Mouse (Mus musculus): ENCODE measurements at regions not wholly inside any gene's neighbourhood (a gene's known extent, or its start where the extent isn't known, plus 50 kb on each side); places are given as distances from the start of the nearest gene placed in this dataset.

DNA sequence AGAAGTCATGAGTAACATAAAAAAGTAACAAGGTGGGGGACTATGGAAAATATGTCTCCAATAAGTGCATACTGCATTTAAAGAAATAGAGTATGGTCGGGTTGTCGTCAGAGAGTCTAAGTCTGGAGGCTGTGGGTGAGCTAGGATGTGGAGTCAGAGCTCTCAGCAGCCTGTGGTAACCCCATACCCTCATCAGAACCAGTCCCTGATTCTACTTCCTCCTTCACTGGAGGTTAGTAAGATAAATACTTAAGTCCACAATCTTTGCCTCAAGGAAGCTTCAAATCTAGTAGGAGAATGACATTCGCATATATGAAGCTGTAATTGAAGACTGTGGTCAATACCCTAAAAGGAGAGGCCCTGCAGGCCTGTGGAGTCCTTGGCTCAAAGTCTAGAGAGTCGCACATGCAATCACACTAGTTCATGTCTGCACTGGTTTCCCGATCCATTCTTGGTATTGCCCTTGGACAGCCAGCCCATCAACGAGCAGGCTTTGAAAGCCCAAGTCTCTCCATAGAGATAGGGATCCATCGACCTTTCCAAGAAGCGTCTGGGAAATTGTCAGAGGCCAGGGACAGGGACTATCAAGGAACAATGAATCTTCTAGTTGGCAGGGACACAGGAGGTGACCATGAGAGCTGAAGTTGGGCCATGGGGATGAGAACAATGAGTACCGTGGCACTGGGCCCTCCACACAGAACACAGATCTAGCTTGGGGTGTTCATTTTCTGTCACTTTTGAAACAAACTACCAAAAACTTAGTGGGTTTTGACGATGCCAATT lies 200.3 kb downstream of the Zfp36l1 start:
- Histone ChIP-seq H3K4me3 (ENCODE audit: low read depth, low read length) (no peak overlapping the region), H3K4me1 (ENCODE audit: insufficient read depth, low read length) (0 out of 2 replicates have a peak, but pooled peaks cover 4% of the 10 kb centered on the region), H3K36me3 (ENCODE audit: insufficient read depth, low read length) (no peaks in the 10 kb centered on the region), H3K4me2 (ENCODE audit: low read depth, low read length, poor library complexity, severe bottlenecking) (no peak overlapping the region), H3K9me3 (ENCODE audit: low read length) (no peaks in the 10 kb centered on the region), H3K9ac (replicated peaks; ENCODE audit: low read length, poor library complexity, severe bottlenecking) (no peak overlapping the region), H3K27ac (ENCODE audit: low read depth, low read length) (no peak overlapping the region), H3K27me3 (ENCODE audit: insufficient read depth, low read length) (no peaks in the 10 kb centered on the region)
- DNase-seq (ENCODE audit: low spot score) (no peak), ATAC-seq (ENCODE audit: low FRiP score) (no peak)
- 95% methylated on average over 10 of the region's 10 CpGs for WGBS
- no peak for TF ChIP-seq CTCF (IDR thresholded peaks at IDR 0.05)

DNA sequence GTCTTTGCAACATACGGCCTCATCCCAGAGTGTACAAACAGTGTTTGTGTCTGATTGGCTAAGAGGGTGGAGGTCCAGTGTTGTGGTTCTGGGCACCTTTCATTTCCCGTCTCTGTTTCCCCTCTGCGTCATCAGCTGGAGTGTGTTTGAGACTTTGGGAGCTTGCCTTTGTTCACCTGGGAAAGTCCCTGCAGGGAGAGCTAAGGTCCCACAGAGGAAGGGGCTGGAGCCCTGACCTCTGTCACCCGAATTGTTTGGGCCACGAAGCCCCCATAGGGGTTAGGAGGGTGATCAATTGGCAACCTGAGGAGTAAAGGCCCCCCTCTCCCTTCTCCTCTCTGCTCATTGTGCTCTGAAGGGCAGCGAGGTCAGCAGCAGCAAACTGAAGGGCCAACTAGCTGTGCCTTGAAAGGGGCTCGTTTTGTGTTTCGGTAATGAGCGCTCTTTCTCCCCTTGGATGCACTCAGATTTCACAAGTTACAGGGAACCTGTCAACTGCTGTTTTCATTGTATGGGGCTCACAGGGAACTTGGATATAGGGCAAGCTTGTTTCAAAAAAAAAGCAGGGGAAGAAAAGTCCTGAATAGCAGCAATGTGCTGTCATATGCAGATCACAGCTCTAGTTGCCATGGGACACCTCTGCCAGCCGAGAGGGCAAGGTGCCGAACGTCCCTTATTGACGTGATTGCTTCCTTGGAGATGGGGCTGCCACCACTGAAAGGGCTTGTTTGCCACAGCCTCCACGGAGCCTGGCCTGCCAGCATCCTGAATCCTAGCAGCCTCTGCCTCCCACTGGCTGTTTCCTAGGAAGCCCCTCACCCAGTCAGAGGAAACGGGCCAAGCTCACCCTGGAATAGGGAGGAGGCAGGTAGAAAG lies 201.7 kb downstream of the Zfp36l1 start:
- H3K4me1 ChIP-seq (ENCODE audit: insufficient read depth, low read length): 0 out of 2 replicates have a peak, but pooled peaks cover 4% of the 10 kb centered on the region

DNA sequence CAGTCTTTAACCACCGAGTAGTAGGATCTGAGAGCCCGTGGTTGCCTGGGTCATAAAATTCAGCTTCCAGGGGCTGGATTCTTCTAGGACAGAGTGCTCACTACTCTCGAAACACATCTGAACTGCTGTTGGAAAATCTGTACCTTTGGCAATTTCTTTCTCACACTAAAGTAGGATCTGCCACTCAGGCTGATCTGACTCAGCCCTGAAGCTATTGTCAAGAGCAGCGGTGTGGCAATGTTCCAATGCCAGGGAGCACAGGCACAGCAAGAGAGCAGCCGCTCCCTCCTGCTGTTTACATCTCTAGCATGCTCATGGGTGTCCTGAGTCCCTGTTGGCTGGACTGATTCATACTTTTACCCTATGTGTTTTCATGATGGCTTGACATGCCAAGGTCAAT lies 205.2 kb downstream of the Zfp36l1 start:
- H3K4me1 ChIP-seq (ENCODE audit: insufficient read depth, low read length): 0 out of 2 replicates have a peak, but pooled peaks cover 4% of the 10 kb centered on the region
- no peak overlapping the region for H3K4me3 ChIP-seq (ENCODE audit: low read depth, low read length)
- no peak overlapping the region for H3K4me2 ChIP-seq (ENCODE audit: low read depth, low read length, poor library complexity, severe bottlenecking)
- no peak for TF ChIP-seq CTCF (IDR thresholded peaks at IDR 0.05)
- H3K9ac ChIP-seq (replicated peaks; ENCODE audit: low read length, poor library complexity, severe bottlenecking): no peak overlapping the region
- no peaks in the 10 kb centered on the region for H3K9me3 ChIP-seq (ENCODE audit: low read length)
- H3K27me3 ChIP-seq (ENCODE audit: insufficient read depth, low read length): no peaks in the 10 kb centered on the region
- 69% methylated on average over 5 of the region's 5 CpGs for WGBS
- no peaks in the 10 kb centered on the region for H3K36me3 ChIP-seq (ENCODE audit: insufficient read depth, low read length)
- 0 out of 2 replicates have a peak overlapping the region, but pooled peaks have one; percentile 55 for H3K27ac ChIP-seq (ENCODE audit: low read depth, low read length)
- DNase-seq (ENCODE audit: low spot score) (no peak), ATAC-seq (ENCODE audit: low FRiP score) (no peak)

More for the DNA sequence above, 201.7 kb downstream of the Zfp36l1 start:
- Histone ChIP-seq H3K27ac (ENCODE audit: low read depth, low read length) (peak overlapping the region; percentile 67), H3K9me3 (ENCODE audit: low read length) (no peaks in the 10 kb centered on the region), H3K27me3 (ENCODE audit: insufficient read depth, low read length) (no peaks in the 10 kb centered on the region), H3K4me3 (ENCODE audit: low read depth, low read length) (no peak overlapping the region), H3K36me3 (ENCODE audit: insufficient read depth, low read length) (no peaks in the 10 kb centered on the region), H3K4me2 (ENCODE audit: low read depth, low read length, poor library complexity, severe bottlenecking) (no peak overlapping the region), H3K9ac (replicated peaks; ENCODE audit: low read length, poor library complexity, severe bottlenecking) (no peak overlapping the region)
- 15% methylated on average over 15 of the region's 15 CpGs for WGBS
- peak; percentile 33; the same call in 1 of the 2 replicates for TF ChIP-seq CTCF (IDR thresholded peaks at IDR 0.05)
- DNase-seq (ENCODE audit: low spot score) (peak; percentile 89), ATAC-seq (ENCODE audit: low FRiP score) (peak; percentile 87)

DNA sequence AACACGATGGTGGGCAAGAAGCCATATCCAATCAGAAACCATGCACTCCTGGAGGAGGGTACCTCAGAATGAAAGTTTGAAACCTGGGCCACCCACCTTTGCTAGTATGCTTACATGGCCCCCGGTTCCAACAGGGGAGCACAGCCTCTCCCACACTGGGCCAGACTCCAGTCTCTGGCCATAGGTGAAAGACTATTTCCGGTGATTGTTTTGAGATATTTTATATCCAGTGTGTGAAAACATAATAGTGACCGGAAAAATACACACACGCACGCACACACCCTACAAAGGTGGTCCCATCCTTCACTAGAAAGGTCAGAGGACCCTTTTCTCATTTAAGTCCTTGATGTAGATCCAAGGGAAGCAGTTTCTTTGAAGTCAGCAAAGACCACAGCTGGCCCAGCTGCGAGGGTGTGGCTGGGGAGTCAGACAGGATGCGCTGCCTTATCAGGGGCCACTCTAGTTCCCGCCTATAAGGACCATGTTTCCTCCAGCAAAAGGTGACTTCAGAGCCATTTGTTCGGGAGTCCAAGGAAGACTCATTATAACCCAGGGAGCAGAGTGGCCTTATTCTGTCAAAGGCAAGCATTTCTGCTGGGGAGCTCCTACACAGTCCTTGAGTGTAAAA lies 206.0 kb downstream of the Zfp36l1 start:
- Histone ChIP-seq H3K9ac (replicated peaks; ENCODE audit: low read length, poor library complexity, severe bottlenecking) (no peak overlapping the region), H3K27me3 (ENCODE audit: insufficient read depth, low read length) (no peaks in the 10 kb centered on the region), H3K27ac (ENCODE audit: low read depth, low read length) (no peak overlapping the region), H3K4me1 (ENCODE audit: insufficient read depth, low read length) (0 out of 2 replicates have a peak, but pooled peaks cover 4% of the 10 kb centered on the region), H3K4me3 (ENCODE audit: low read depth, low read length) (no peak overlapping the region), H3K9me3 (ENCODE audit: low read length) (no peaks in the 10 kb centered on the region), H3K36me3 (ENCODE audit: insufficient read depth, low read length) (no peaks in the 10 kb centered on the region), H3K4me2 (ENCODE audit: low read depth, low read length, poor library complexity, severe bottlenecking) (no peak overlapping the region)
- TF ChIP-seq CTCF (IDR thresholded peaks at IDR 0.05): no peak
- no peak for DNase-seq (ENCODE audit: low spot score)
- ATAC-seq (ENCODE audit: low FRiP score): no peak
- 80% methylated on average over 10 of the region's 10 CpGs for WGBS

DNA sequence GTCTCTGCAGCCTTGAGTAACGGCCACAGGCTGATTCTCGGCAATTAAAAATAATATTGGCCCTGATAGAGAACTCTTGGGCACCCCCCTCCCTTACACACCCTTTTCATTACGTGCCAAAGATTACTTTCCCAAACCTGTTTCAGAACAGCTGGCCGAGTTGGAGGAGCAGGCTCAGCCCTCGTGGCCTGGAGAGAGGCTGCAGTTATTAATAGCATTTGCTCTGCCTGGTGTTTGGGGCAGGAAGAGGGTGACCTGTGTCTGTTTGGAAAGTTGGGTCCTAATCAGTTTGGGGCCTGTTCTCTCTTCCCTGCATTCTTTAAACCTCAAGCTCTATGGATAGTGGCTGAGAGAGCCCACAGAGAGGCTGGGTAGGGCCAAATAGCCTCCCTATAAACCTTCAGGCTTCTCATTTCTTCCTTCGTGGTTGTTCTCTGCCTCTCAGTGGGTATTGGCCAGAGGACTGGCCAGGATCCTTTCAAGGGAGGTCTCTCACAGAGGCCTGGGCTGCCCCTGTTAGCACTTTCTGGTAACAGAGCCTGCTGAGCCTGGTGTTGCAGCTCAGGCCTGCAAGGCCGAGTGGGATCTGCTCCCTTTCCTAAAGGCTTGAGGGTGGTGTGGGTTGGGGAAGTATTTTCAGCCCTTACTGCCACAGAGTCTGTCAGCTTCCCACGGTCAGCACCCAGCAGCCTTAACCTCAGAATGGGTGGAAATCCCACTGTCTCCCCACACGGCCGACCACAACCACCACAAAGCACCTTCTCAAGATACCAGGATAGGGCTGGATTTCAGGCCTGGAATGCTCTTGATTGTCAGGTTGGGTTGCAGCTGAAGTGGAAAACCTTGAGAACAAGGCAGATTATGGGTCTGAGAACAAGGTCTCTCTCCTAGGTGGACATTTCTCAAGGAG lies 206.7 kb downstream of the Zfp36l1 start:
- Histone ChIP-seq H3K27ac (ENCODE audit: low read depth, low read length) (peak overlapping the region; percentile 57), H3K9me3 (ENCODE audit: low read length) (no peaks in the 10 kb centered on the region), H3K4me1 (ENCODE audit: insufficient read depth, low read length) (0 out of 2 replicates have a peak, but pooled peaks cover 3% of the 10 kb centered on the region), H3K4me3 (ENCODE audit: low read depth, low read length) (no peak overlapping the region), H3K4me2 (ENCODE audit: low read depth, low read length, poor library complexity, severe bottlenecking) (no peak overlapping the region), H3K36me3 (ENCODE audit: insufficient read depth, low read length) (no peaks in the 10 kb centered on the region), H3K27me3 (ENCODE audit: insufficient read depth, low read length) (no peaks in the 10 kb centered on the region), H3K9ac (replicated peaks; ENCODE audit: low read length, poor library complexity, severe bottlenecking) (no peak overlapping the region)
- 72% methylated on average over 10 of the region's 10 CpGs for WGBS
- ATAC-seq (ENCODE audit: low FRiP score) (no peak), DNase-seq (ENCODE audit: low spot score) (no peak)
- TF ChIP-seq CTCF (IDR thresholded peaks at IDR 0.05): no peak

Data from midbrain, postnatal 0 days (tissue).